Mouse (Mus musculus): Measurements from ENCODE around the gene Rasa2. TPM values are rescaled to one million over a fixed set of nuclear protein-coding genes. Genes with fewer than 3 reads are reported as not detected.
"Not testable (repeated sequence)": the region's sequence is repeated elsewhere in the genome, so short reads cannot be mapped to it uniquely, and the experiment has no call there.

Rasa2 gene
- polyA plus RNA-seq, 1 experiment from 2014 or later = 16.0 TPM

DNA sequence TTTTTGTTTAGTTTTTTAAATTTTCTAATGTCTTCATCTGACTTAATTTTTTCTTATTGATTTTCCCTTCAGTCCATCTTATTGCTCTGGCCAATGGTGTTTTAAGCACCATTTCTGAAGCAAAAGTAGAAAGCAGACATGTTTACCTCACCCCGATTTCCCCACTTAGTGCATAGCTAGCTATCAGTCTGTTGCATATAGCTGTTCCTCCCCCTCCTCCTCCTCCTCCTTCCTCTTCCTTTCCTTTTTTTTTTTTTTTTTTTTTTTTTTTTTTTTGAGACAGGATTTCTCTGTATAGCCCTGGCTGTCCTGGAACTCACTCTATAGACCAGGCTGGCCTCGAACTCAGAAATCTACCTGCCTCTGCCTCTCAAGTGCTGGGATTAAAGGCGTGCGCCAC is 95.3 kb downstream of the Rasa2 start:
- ATAC-seq; H3K27me3 ChIP-seq; H3K36me3 ChIP-seq (ENCODE audit: poor library complexity, severe bottlenecking); H3K9me3 ChIP-seq (replicated peaks); H3K4me2 ChIP-seq; H3K9ac ChIP-seq; H3K27ac ChIP-seq; H3K4me3 ChIP-seq: not testable (repeated sequence)
- peaks cover 10% of the 10 kb centered on the region for H3K4me1 ChIP-seq
- 97% methylated on average over 4 of the region's 4 CpGs for WGBS

DNA sequence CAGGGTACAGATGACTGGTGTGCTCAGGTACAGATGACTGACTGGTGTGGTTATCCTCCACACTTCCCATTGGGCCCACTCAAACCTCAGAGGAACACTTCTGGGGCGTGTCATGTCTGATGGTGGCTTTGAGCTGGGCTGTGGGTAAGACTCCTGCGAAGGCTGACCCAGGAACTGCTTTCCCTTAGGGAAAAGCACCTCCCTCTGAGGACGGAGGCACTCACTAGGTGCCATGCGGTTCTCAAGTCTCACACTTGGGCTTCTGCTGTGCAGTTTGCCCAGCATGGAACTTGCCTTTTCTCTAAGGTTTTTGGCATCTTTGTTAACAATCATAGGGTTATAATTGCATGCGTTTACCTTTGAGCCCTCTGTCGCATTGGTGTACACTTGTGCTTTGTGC is 96.0 kb downstream of the Rasa2 start:
- Histone ChIP-seq H3K4me2 (no peak overlapping the region), H3K27me3 (no peaks in the 10 kb centered on the region), H3K9me3 (replicated peaks) (no peaks in the 10 kb centered on the region), H3K4me1 (peaks cover 14% of the 10 kb centered on the region), H3K4me3 (no peak overlapping the region), H3K9ac (no peak overlapping the region), H3K36me3 (ENCODE audit: poor library complexity, severe bottlenecking) (no peaks in the 10 kb centered on the region), H3K27ac (no peak overlapping the region)
- WGBS = 88% methylated on average over 6 of the region's 6 CpGs
- ATAC-seq = no peak

DNA sequence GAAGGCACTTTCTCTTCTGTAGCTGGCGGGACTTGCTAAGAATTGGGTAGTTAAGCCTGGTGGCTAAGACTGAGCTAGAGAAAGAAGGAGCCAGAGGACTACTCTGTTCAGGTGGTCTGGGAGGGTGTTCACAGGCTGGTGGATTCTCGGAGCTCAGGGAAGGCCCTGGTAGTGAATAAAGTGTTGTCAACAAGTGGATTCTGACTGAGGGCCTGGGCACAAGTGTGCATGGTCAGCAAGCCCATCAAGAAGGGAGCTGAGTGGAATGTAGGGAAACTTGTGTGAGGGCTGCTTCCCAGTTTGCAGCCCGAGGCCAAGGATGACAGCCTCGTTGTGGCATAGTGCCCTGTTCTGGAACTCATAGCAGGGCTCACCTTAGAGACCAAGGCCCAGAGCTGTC is 97.2 kb downstream of the Rasa2 start:
- no peak overlapping the region for H3K4me3 ChIP-seq
- peaks cover 17% of the 10 kb centered on the region for H3K4me1 ChIP-seq
- ATAC-seq = no peak
- no peaks in the 10 kb centered on the region for H3K9me3 ChIP-seq (replicated peaks)
- H3K9ac ChIP-seq = no peak overlapping the region
- H3K27ac ChIP-seq = no peak overlapping the region
- WGBS = 89% methylated on average over 4 of the region's 4 CpGs
- H3K36me3 ChIP-seq (ENCODE audit: poor library complexity, severe bottlenecking) = no peaks in the 10 kb centered on the region
- H3K4me2 ChIP-seq = no peak overlapping the region
- H3K27me3 ChIP-seq = no peaks in the 10 kb centered on the region

DNA sequence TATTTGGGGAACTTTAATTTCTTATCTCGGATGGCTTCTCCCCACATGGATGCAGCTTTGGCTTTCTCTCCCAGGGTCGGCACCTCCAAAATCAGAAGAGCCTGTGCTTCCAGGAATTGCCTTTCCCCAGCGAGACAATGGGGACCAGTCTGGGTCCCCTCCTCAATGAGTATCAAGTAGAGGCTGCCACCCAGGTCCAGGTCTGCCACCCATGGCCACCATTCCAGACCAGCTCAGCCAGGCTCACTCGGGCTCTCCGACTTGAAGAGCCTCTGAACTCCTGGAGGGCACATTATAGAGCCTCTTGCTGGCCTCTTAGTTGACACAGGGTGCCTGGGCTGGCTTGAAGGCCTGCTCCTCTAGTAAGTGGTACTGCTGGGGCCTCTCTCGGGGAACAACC is 97.9 kb downstream of the Rasa2 start:
- Histone ChIP-seq H3K4me2 (no peak overlapping the region), H3K4me1 (peaks cover 17% of the 10 kb centered on the region), H3K9ac (no peak overlapping the region), H3K27me3 (no peaks in the 10 kb centered on the region), H3K4me3 (no peak overlapping the region), H3K9me3 (replicated peaks) (no peaks in the 10 kb centered on the region), H3K36me3 (ENCODE audit: poor library complexity, severe bottlenecking) (no peaks in the 10 kb centered on the region), H3K27ac (no peak overlapping the region)
- WGBS = 89% methylated on average over 6 of the region's 6 CpGs
- ATAC-seq = no peak

DNA sequence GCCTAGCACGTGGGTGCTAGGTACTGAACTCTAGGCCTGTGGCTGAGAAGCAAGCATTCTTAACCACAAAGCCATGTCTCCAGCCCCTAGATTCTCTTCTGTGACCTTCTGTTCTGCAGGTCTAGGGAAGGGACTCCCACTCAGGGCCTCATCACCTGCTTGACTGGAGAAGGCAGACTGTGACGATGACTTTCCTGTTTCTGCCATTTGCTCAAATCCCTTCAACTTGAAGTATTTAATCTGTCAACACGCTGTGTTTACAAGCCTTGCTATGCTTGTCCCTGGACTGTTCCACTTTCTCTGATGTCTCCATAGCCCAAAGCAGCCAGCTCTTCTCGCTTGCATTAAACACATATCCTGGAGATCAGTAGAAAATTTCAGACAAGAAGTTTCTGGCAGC is 98.9 kb downstream of the Rasa2 start:
- Histone ChIP-seq H3K36me3 (ENCODE audit: poor library complexity, severe bottlenecking) (no peaks in the 10 kb centered on the region), H3K4me3 (no peak overlapping the region), H3K4me2 (no peak overlapping the region), H3K9me3 (replicated peaks) (no peaks in the 10 kb centered on the region), H3K27ac (no peak overlapping the region), H3K9ac (no peak overlapping the region), H3K27me3 (no peaks in the 10 kb centered on the region), H3K4me1 (peaks cover 17% of the 10 kb centered on the region)
- no peak for ATAC-seq
- WGBS = 92% methylated on average over 4 of the region's 4 CpGs

DNA sequence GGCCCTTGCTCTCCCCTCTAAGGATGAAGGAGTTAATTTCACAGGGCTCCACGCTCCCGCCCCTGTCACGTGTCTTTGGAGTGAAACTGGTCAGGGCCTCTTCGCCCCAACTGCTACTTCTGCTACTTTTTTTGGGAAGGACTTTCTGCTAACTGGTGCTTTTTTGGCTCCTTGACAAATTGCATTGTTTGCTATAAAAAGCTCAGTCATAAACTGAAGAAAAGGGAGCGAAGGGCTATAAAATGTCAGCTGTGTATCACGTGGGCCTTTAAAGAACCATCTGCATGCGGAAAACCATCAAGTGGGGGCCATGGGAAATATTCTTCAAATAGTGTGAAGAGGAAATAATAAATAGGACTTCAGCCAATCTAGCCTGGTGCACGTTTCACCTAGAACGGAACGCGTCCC is 100.7 kb downstream of the Rasa2 start:
- WGBS = 60% methylated on average over 11 of the region's 11 CpGs
- Histone ChIP-seq H3K9me3 (replicated peaks) (no peaks in the 10 kb centered on the region), H3K9ac (no peak overlapping the region), H3K27ac (no peak overlapping the region), H3K4me1 (peaks cover 7% of the 10 kb centered on the region; the same call in 1 of the 2 replicates), H3K4me2 (no peak overlapping the region), H3K4me3 (no peak overlapping the region), H3K27me3 (no peaks in the 10 kb centered on the region), H3K36me3 (ENCODE audit: poor library complexity, severe bottlenecking) (no peaks in the 10 kb centered on the region)
- peak; percentile 45; the same call in 1 of the 2 replicates for ATAC-seq

DNA sequence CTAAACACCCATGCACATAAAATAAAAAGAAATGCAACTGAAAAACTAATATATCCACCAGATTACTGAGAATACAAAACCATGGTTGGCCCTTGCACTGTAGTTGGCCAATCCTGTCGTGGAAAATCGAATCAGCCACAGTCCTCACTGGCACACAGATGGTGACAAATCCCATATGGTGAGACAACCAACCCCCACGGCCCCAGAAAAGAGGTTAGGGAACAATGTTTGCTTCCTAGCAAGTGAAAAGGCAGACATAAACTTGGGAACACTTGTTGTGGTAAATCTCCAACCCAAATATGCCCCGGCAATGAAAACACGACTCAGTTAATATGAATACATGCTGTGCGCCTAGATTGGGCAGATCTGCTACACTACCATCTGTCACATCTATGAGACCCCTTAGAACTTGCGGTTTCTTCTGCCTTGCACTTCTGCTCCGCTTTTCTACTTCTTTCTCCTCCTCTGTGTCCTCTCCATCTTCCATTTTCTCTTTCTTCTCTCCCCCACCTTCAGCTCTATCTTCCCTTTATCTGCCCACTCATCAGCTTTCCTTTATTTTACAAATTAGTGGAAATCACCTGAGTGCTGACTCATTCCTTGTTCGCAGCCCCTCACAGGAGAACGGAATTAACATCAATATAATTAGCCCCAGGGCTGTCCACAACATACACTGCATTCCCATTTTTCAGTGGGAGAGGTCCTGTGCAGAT is 101.3 kb downstream of the Rasa2 start:
- H3K27ac ChIP-seq = no peak overlapping the region
- no peak overlapping the region for H3K4me3 ChIP-seq
- 69% methylated on average over 10 of the region's 10 CpGs for WGBS

DNA sequence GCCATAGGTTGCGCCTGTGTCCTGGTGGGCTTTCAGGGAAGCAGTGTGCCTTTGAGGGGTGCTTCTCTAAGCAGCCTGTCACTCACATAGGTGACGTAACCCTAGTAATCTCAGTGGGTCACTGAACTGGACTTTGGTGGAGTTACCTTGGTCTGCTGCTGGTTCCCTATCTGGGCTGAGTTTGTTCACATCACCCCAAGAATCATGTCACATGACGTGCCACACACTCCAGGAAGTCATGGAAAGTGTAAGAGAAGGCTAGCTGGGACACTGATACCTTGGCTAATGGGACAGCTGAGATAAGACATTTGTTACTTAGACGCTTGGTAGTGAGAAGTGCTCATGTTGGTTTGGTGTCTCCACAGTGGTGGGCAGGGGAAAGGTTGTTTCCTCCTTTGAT is 105.4 kb downstream of the Rasa2 start:
- no peak overlapping the region for H3K4me3 ChIP-seq
- peaks cover 11% of the 10 kb centered on the region; the same call in 1 of the 2 replicates for H3K4me1 ChIP-seq
- H3K27ac ChIP-seq = no peak overlapping the region
- 88% methylated on average over 4 of the region's 4 CpGs for WGBS
- 0 out of 2 replicates have a peak, but pooled peaks cover 4% of the 10 kb centered on the region for H3K9me3 ChIP-seq (replicated peaks)
- no peak overlapping the region for H3K9ac ChIP-seq
- no peaks in the 10 kb centered on the region for H3K36me3 ChIP-seq (ENCODE audit: poor library complexity, severe bottlenecking)
- ATAC-seq = no peak
- no peak overlapping the region for H3K4me2 ChIP-seq
- no peaks in the 10 kb centered on the region for H3K27me3 ChIP-seq

More for the DNA sequence above, 101.3 kb downstream of the Rasa2 start:
- H3K36me3 ChIP-seq (ENCODE audit: poor library complexity, severe bottlenecking) = no peaks in the 10 kb centered on the region
- no peaks in the 10 kb centered on the region for H3K27me3 ChIP-seq
- H3K9ac ChIP-seq = no peak overlapping the region
- H3K4me2 ChIP-seq = no peak overlapping the region
- ATAC-seq = 0 out of 2 replicates have a peak, but pooled peaks have one; percentile 55
- H3K4me1 ChIP-seq = peaks cover 10% of the 10 kb centered on the region; the same call in 1 of the 2 replicates
- H3K9me3 ChIP-seq (replicated peaks) = no peaks in the 10 kb centered on the region

DNA sequence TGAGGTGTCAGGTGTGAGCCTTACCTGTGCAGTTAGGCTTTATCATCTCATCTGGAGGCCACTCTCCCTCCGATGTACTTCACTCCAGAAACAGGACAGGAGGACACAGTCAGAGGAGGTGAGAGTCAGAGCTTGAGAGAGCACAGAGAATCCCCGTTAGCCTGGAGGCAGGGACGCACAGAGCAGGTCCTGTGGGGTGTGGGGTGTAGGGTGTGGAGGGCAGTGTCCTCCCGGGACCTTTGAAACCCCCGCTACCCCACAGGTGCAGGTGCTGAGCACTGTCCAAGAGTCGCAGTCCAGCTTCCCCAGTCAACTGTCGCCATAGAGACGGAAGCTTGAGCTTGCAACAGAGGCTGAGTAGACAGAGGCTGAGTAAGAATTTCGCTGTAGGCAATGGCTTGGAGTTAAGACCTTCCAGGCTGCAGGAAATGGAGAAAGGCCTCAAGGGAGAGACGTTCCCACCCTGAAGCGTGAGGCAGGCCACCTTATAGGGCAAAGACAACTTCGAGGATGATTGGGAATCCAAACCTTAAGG is 106.4 kb downstream of the Rasa2 start, which contains the start of gene Gm28729:
TSS of gene Gm28729 (minus strand) at position 293 of the 535 bp plus-strand sequence.
- WGBS = 48% methylated on average over 12 of the region's 12 CpGs
- Histone ChIP-seq H3K4me1 (peaks cover 5% of the 10 kb centered on the region; the same call in 1 of the 2 replicates), H3K36me3 (ENCODE audit: poor library complexity, severe bottlenecking) (no peaks in the 10 kb centered on the region), H3K4me2 (no peak within 1 kb of the TSS), H3K27me3 (no peaks in the 10 kb centered on the region), H3K9ac (no peak within 1 kb of the TSS), H3K27ac (no peak within 1 kb of the TSS), H3K9me3 (replicated peaks) (0 out of 2 replicates have a peak, but pooled peaks cover 4% of the 10 kb centered on the region), H3K4me3 (no peak within 1 kb of the TSS)
- ATAC-seq = no peak

DNA sequence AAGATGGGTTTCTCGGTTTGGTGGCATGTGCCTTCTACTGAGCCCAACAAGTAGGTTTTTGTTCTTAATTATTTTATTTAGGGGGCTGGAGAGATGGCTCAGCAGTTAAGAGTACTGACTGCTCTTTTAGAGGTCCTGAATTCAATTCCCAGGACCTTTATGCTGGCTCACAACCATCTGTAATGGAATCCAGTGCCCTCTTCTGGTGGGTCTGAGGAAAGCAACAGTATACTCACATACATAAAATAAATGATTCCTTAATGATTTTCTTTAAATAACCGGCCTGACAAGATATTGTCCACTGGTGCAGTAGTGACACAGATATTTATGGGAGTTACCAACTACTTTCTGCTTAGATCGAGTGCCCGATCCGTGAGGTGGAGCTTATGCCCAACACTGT is 108.3 kb downstream of the Rasa2 start:
- ATAC-seq = no peak
- Histone ChIP-seq H3K9ac (no peak overlapping the region), H3K4me2 (no peak overlapping the region), H3K9me3 (replicated peaks) (0 out of 2 replicates have a peak, but pooled peaks cover 4% of the 10 kb centered on the region), H3K4me1 (peaks cover 5% of the 10 kb centered on the region; the same call in 1 of the 2 replicates), H3K27me3 (no peaks in the 10 kb centered on the region), H3K27ac (no peak overlapping the region), H3K4me3 (no peak overlapping the region), H3K36me3 (ENCODE audit: poor library complexity, severe bottlenecking) (no peaks in the 10 kb centered on the region)
- WGBS = 89% methylated on average over 5 of the region's 5 CpGs

DNA sequence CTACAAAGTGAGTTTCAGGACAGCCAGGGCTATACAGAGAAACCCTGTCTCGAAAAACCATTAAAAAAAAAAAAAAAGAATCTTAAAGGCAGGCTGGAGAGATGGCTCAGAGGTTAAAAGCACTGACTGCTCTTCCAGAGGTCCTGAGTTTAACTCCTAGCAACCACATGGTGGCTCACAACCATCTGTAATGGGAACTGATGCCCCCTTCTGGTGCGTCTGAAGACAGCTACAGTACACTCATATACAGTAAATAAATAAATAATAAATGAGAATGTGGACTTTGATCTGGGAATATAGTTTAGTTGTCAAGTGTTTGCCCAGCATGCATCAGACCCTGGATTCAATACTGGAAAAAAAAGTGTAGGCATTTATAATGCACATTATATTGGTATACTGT is 109.8 kb downstream of the Rasa2 start:
- WGBS = 85% methylated on average over 2 of the region's 2 CpGs
- not testable (repeated sequence) for H3K27ac ChIP-seq

DNA sequence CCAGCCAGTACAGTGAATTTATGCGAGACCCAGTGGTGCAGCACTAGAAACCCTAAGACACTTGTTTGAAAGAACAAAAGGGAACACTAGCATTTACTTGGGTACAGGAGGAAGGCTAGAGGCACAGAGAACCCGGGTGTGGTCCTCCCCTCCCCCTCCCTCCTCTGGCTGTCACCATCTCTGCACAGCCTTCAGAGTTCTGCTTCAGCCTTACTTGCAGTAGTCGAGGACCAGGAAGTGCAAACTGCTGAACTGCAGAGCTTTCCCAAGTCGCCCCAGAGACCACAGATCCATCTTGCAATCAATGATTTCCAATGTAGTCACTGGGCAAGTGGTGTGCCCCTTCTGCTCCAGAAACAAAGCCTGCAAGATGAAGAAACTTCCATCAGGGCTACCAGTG is 114.0 kb downstream of the Rasa2 start:
- 37% methylated on average over 4 of the region's 4 CpGs for WGBS
- ATAC-seq = no peak
- no peaks in the 10 kb centered on the region for H3K36me3 ChIP-seq (ENCODE audit: poor library complexity, severe bottlenecking)
- no peak overlapping the region for H3K4me3 ChIP-seq
- no peaks in the 10 kb centered on the region for H3K4me1 ChIP-seq
- H3K9me3 ChIP-seq (replicated peaks) = no peaks in the 10 kb centered on the region
- no peak overlapping the region for H3K9ac ChIP-seq
- no peak overlapping the region for H3K4me2 ChIP-seq
- H3K27ac ChIP-seq = no peak overlapping the region
- no peaks in the 10 kb centered on the region for H3K27me3 ChIP-seq

More for the DNA sequence above, 109.8 kb downstream of the Rasa2 start:
- H3K4me3 ChIP-seq; H3K36me3 ChIP-seq (ENCODE audit: poor library complexity, severe bottlenecking); ATAC-seq; H3K27me3 ChIP-seq; H3K9ac ChIP-seq; H3K4me1 ChIP-seq; H3K4me2 ChIP-seq; H3K9me3 ChIP-seq (replicated peaks): not testable (repeated sequence)

Data from forebrain, embryonic 13.5 days (tissue).